Mouse (Mus musculus) retina, postnatal 1 day (tissue): ENCODE results near the gene Serpinf1.
A peak's percentile ranks its signal among the peaks of the same experiment; 100 is the strongest.

Experiments
- DNase-seq: peaks from one replicate; pipeline ENCODE4 v3.0.0-alpha.2; 2012

The Serpinf1 gene

DNA sequence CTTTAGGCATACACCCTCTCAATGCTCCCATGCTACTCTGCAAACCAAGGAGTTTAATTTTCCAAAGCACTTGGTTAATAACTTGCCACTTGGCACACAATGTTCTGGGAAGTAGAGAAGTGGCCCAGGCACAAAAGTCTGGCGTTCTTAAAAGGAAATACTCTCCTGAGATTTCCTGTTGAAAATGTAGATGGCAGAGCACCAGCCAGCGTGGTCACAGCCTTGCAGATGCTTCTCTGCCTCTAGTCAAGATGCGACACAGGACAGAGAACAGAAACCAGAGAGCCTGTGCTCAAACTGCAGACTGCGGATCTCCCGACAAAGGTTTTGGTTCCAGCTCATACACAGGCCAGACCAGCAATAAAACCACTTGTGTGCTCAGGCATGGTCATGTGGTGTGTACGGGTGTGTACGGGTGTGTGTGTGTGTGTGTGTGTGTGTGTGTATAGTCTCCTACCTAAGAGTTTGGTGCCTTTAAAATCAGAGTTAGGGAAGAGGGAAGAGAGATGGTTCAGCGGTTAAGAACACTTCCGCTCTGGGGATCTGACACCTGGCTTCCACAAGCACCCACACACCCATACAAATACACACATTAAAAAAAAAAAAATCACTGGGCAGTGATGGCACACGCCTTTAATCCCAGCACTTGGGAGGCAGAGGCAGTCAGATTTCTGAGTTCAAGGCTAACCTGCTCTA, 32.7 kb upstream of the Serpinf1 start:
- DNase-seq: no peak

DNA sequence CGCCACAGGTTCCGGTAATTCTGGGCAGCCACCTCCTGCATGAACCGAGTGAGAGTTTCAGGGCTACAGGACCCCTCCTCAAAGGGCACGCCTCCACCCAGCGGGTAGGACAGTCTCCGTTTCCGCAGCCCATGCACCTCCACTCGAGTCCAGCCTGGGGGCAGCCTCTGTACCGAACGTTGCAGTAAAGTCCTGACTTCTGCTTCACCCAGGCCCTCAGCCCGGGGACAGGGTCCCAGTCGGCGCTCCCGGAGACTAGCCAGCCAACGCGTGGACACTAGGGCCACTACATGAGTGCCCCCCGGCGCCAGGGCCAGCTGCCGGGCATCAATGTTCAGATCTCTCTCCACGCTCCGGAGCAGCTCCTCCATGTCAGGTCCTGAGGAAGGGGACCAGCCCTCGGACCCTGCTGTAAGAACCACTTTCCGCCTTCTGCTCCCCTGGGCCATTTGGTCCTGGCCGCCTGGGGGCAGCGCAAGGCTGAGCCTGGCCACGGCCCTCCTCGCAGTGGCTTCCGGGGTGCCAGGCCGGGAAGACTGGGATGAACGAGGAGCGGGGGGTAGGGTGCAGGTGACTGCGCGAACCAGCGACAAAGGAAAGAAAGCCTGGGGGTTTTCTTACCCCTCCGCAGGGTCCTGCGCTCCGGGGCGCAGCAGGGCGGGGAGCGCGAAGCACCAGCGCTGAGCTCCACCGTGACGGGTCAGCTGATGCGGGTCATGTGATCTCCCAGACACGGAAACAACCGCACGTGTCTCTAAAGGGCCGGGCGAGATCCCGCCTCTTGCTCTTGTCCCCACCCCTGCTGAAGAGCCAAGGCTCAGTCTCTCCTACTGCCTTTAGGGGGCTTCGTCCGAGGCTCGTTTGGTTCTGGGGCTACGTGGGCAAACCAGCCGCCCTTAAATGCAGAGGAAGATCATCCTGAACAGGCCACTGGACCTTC, 31.8 kb upstream of the Serpinf1 start, which contains the start of gene Wdr81:
Wdr81 (minus strand) TSS at position 727 of the 940 bp plus-strand sequence.
- peak; percentile 94 for DNase-seq

DNA sequence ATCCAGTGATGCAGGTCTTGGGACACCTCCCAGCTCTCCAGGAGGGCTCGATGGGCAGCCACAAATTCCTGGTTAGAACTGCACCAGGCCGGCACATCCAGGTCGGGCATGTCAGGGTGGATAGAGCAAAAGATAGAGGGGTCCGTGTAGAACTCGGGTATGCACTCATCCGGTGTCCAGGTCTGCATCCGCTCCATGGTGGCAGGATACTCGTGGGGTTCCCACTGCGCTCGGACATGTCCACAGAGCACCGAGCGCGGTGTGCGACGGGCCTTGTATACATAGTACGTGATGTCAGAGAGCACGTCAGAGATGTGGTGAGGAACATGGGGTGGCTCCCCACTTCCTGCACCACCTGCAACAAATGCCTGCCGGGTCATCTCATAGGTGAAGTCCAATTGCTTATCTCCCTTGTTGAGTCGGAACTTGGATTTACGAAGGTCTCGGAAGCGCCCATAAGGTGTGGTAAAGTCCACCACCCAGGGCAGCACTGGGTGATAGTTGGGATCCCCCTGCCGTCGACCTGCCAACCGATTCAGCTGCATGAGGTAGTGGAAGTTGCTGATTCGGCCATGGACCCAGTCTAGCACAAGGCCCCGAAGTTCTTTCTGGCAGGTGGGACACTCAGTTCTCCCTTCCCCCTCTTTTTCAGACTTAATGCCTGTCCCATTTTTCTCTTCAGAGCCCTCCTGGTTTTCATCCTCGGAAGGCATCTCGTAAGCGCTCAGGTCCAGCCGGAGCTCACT, 30.5 kb upstream of the Serpinf1 start:
- no peak for DNase-seq

DNA sequence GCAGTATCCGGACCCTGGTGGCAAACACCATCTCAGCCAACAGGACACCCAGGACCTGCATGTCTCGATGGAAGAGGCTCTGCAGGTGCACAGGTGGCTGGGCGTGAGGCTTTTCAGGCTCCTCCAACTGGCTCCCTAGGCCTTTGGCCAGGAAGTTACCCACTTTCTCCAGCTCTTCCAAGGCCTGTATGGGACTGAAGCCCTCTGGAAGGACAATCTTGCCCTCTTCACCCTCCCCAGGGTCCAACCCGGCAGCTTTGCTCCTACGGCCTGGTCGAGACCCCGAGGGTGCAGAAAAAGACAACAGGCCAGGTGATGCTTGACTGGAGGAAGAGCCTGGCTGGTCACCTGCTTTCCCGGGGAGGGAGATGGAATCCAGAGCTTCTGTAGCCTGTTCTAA, 29.6 kb upstream of the Serpinf1 start:
- DNase-seq: no peak

DNA sequence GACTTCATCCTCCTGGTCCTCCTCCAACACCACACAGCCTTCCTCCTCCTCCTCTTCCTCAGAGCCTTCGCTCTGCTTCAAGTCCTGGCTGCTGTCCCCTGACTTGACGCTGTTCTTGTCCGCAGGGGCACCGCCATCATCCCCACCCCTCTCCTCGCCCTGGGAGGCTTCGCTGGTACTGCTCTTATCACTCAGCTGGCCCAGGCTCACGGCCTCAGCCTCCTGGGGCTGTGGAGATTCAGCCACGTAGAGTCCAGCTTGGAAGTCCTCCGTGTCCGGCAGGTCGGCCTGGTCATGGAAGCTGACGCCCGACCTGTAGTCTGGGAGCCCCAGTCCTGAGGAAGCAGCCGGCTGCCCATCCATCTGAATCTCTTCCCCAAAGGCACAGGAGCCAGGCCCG, 28.4 kb upstream of the Serpinf1 start:
- DNase-seq: no peak

DNA sequence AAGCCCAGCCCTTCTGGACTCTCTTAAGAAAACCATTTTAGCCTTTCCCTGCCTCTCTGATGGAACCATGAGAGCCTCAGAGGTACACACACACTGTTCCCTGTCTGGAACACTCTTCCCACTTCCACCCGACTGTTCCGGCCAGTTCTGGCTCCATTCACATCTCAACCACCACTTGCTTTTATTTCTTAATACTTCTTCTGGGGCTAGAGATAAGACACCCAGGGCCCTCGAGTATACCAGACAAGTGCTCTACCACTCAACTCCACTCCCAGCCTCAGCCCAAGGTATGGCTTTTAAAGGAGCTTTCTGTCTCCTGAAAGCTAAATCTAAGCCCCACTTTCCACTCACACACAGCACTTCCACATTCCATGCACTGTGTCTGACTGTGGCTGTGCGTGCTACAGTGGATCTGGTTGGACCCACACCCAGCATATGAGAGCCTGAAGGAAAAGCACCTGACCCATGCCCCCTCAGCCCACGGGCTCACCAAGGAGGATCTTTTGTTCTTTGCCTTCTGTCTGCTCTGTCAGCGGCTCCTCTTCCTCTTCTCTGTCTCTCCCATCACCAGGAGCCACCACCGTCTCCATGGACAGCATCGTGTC, 27.9 kb upstream of the Serpinf1 start:
- DNase-seq: no peak

DNA sequence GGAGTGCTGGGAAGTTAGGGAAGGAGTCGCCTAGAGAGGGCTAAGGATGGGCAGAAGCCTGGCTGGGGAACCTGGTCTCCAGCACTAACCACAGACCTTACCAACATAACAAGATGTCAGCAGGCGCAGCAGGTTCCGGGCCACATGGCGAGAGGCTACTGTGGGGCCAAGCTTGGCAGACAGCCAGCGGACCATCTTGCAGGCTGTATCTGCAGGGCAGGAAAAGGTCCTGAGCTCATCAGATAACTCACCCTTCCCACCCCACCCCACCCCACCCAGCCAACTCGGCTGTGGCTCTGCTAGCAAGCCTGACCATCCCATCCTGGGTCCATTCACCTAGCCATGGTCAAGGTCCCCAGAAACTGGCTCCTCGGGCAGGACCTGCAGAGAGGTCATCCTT, 27.2 kb upstream of the Serpinf1 start:
- DNase-seq: no peak

DNA sequence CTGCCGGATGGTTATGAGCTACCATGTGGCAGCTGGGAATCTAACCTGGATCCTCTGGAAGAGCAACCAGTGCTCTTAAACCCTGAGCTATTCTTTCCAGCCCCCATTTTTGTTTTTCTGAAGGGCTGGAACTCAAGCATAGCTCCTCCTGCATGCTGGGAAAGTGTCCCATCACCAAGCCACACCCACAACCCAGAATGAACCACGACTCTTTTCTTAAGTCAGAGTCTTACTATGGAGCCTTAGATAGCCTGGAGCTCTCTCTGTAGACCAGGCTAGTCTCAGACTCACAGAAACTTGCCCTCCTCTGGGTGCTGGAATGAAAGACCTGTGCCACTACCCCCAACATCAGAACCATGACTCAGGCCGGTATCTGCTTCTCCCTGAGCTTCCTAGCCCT, 26.1 kb upstream of the Serpinf1 start:
- no peak for DNase-seq

DNA sequence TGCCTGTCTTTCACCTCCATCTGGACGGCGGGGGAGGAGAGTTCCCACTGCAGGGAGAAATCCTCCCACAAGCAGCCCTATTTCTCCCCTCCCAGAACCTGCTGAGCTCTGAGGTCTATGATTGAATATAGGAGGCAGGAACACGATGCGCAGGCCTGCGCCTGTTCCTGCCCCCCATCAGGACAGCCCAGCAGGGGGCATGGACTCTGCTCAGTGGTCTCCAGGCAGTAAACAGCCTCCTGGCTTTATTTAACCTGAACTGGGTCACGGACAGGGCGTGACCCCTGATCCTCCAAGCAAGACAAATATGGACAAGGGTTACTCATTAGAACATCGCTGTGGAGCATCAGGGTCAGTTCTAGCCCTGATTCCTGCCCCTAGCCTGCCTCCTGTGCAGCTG, 21.2 kb upstream of the Serpinf1 start:
- peak; percentile 35 for DNase-seq

DNA sequence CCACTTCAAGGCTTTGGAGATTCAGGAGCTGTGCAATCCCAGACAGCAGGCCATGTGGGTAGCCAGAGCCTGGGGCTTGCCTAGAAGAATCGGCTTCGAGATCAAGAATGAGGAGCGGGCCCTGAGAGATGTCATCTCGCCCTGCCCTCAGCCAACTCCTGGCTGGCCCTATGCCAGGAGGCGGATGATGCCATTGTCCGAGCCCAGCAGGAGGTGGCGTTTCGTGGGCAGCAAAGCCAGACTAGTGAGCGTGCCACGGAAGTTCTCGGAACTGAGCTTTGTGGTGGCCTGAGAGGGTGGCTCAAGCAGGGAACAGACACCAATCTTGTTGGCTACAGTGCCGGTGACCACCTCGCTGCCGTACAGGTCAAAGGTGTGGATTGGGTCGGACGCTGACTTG, 19.1 kb upstream of the Serpinf1 start:
- DNase-seq: peak; percentile 69

DNA sequence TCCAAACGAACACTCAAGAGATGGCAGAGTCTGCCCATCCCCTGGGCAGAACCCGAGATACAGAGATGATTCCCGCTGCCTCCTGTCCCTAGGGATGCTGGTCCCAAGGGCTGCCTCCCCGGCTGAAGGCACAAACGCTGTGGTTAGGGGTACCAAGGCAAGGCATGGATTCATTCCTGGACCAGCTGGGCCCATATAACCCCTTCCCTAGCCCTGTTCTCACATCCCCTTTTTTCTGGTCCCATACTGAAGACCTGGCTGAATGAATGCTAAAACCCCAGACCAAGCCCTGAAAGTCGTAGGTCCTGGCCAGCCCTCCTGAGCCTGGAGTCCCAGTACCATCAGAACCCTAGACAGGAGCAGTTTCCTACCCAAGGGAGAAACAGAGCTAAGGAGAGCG, 18.5 kb upstream of the Serpinf1 start:
- DNase-seq: no peak

DNA sequence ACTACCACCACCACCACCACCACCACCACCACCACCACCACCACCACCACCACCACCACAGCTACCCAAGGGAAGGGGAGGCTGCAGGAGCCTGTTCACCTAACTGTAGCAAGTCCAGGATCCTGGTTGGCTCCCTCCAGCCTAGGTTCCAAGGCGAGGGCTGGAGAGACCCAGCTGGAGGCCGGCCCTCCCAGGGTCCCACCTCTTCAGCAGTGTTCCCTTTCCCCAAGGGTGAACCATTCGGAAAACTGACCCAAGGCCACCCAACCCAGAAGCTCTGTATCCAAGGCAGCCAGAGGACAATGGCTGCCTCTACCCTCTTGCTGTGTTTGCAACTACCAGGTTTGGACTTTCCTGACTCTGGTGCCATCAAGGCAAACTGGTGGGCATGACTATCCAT, 17.4 kb upstream of the Serpinf1 start:
- no peak for DNase-seq

DNA sequence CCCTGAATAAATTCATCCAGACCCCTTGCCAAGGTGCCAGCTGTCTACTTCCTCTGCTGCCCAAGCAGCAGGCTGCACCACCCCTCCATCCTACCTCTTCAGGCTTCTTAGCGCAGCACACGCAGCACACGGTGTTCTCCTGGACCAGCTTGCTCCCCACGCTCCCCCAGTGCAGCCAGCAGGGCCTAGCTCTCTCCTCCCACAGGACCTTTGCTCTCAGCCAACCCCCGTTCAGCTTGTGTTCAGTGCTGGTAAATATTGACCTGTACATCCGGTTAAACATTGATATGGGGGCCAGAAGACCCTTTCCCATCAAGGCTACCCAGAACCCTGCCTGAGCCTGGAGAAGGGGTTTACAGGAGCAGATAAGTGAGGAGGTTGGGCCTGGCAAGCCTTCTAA, 16.9 kb upstream of the Serpinf1 start, which contains the start of gene Serpinf2:
Serpinf2 (minus strand) TSS at position 229 of the 400 bp plus-strand sequence.
- no peak for DNase-seq

DNA sequence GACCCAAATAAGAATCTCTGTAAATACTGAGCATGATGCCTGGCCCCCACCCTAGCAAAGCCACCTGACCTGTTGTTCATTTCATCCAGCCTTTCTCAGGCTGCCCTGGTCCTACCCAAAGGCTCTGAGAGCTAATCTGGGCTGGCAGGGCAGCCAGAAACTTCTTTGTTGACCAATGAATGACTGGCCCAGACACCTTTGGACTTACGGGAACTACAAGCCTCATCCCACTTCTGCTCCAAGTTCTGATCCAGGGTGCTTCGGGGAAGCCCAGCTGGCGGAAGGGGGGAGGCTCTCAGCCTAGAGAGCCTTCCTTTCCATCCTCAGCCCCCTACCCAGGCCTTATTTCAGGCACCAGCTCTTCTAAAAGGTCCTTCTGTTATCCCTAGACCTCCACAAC, 16.3 kb upstream of the Serpinf1 start:
- no peak for DNase-seq

DNA sequence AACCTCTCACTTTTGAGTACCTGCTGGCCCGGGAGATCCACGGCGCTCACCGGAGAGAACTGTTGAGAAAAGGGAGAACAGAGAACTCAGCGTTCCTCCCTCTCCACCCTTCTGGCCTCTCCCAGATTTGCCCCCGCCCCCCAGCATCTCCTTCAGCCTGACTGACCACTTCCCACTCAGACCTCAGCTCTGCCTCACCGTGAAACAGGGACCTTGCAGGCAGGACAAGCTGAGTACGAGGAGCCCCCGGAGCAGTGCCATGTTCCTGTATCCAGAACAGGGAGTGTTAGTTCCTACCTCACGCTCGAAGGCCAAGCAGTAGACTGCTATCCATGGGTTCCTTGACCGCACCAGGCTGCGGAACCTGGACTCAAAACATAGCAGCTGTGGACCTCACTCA, 15.7 kb upstream of the Serpinf1 start:
- DNase-seq: no peak

DNA sequence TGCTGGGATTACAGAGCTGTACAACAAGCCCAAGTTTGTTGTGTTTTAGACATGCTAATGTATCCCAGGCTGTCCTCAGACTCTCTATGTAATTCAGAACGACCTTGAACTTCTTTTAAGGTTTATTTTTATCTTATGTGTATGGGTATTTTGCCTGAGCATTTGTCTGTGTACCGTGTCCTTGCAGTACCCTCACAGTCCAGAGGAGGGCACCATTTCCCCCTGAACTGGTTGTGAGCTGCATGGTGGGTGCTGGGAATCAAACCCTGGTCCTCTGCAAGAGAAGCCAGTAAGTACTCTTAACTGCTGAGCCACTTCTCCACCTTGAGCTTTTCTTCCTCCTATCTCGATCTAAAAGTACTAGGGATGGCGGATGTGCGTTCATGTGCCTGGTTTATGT, 11.6 kb upstream of the Serpinf1 start:
- DNase-seq: no peak

DNA sequence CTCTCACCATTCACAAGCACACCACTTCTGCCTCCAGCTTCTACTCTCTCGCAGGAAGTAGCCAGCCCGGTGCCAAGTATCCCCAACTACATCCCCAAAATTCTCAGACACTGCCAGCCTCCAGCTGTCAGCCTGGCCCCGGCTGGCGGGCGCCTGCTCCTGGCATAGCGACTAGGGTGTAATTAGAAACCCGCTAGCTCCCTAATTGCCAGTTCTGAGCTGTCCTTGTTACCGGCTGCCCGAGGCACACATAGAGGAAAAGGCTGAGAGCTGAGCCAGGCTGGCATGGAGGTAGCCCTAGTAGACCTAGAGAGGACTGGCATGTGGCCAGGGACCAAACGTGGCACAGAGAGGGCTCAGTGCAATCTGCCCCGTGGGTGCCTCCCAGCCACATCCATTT, 8.8 kb upstream of the Serpinf1 start:
- DNase-seq: peak; percentile 72

DNA sequence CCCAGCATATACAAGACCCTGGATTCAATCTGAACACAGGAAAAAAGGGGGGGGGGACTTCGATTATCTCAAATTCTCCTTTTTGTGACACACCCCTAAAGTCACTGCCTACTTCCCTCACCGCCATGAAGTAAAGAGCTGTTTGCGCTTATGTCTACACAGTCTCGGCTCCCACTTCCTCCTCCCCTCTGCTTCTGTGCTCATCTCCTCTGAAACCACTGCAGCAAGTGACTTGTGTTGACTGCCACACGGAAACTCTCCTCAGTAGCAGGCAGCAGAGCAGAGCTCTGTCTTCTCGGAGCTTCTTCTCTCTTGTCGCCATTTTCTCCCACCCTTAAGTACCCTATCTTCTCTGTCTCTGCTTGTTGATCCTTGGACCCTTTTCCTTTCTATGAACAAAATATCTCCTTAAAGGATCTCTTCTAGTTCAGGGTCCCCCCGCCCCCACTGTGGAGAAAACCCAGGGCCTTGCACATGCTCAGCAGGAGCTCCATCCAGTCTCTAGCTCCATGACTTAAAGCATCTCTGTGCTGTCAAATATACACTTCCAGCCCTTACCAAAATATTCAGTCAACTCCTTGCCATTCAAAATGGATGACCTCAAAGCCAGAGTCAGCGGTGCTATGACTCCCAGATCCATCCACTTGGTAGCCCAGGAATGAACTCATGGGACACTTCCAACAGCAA, 6.7 kb upstream of the Serpinf1 start:
- DNase-seq: no peak

DNA sequence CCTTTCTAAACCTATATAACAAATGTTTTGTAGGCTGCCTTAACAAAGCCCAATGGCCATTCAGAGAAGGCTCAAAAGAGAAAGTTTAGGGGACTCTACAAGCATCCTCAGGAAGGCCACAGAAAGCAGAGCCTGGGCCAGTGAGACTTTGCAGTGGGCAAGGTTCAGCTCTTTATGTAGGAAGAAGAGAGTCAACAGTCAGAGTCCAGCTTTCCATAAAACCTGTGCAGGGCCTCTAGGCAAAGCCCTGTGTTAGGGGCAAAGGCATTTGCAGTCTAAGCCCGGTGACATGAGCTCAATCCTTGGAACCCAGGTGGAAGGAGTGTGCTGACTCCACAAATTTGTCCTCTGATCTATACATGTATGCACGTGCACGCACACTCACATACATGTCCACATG, 2.0 kb upstream of the Serpinf1 start:
- no peak for DNase-seq

DNA sequence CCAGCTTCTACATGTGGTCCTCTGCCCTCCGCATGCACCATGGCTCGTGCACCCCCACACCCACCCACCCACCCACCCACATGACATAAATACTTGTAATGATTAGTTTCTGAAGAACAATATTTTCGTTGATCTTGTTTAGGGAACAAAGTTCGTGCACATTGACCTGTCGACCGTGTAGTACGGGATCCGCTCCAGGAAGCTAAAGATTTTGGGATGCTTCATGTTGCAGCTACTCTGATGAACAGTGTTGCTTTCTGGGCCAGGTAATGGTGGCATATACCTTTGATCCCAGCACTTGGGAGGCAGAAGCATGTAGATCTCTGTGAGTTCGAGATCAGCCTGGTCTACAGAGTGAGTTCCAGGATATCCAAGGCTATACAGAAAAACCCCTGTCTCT, 1.5 kb upstream of the Serpinf1 start:
- no peak for DNase-seq

DNA sequence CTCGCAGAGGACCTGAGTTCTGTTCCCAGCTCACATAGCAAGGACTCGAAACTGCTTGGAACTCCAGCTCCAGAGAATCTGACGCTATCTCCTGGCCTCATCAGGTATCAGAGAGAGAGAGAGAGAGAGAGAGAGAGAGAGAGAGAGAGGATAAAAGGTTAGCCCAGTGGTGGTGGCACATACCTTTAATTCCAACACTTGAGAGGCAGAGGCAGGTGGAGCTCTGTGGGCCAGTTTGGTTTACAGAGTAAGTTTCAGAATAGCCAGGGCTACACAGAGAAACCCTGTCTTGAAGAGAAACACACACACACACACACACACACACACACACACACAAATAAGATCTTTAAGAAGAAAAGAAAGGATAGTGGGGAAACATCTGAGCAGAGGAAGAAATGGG, 590 bp upstream of the Serpinf1 start:
- no peak for DNase-seq

DNA sequence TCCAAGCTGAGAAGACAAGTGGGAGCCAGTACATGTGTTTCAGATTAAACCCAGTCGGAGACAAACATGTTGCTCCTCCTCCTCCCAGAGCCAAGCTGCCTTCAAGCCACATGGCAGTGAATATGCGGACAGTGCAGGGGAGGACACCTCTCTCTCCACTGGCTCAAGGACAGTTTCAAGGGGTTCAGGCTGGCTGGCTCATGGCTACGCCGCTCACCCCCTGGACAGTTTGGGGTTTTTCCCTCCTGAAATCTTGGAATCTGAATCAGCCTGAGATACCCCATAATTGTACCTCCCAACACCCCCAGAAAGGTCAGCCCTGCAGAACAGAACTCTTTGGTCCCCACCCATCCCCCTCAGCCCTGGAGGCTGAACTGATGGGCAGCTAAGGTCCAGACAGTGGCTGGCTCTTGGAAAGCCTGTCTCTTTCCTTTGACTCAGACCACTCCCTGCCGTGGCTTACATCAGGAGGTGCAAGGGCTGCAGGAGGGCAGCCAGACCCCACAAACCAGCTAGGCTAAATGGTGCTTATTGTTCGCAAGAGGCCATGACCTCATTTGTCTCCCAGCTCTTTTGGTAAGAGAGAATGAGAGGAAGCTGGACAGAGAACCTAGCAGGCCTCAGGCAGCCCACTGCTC, 1.0 kb downstream of the Serpinf1 start:
- DNase-seq: peak; percentile 56
